Mouse (Mus musculus) mature B cell (primary cell): ENCODE measurements around the gene Ints1.
"Not testable (repeated sequence)": the region's sequence is repeated elsewhere in the genome, so short reads cannot be mapped to it uniquely, and the experiment has no call there.

Source experiments
- in situ Hi-C: fragments of 300-500 bp; cut with MboI; formaldehyde crosslinking; loops from 2 replicates; pipeline ENCODE4 v1.14.3; 2019

The Ints1 gene

DNA sequence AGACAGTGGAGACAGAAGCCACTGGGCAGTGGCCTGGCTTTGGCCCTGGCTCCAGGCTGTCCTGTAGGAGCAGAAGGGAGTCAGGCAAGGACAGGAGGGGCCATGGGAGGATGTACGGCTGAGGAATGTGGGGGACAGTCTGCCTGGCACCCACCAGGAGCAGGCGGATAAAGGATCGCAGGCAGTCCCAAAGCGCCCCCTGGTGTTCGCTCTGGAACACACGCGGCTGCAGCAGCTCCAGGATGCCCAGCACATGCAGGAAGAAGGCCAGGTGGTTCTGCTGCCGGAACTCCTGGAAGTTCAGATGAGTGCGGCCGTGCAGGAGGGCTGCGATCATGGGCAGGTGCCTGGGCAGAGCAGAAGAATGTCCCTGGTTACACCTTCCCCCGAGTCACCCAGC lies 20.7 kb downstream of the Ints1 start:
- in situ Hi-C loops = no loop called here

DNA sequence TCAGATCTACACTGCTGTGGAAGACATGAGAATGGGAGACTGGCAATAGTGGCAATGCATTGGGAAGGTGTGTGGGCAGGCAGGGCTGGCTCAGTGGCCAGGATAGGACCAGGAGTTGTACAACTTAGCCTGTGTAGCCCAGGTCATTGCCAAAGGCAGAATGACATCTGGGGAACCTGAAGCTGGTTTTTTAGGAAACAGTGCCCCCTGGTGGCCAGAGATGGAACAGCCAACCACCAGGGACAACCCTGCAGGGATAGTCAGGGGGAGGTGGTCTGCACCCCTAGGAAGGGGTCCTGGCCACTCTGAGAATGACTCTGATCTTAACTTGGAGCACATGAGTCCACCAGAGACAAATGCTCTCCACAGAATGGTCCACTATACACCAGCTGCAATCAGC lies 24.9 kb downstream of the Ints1 start:
- in situ Hi-C loops = no loop called here

DNA sequence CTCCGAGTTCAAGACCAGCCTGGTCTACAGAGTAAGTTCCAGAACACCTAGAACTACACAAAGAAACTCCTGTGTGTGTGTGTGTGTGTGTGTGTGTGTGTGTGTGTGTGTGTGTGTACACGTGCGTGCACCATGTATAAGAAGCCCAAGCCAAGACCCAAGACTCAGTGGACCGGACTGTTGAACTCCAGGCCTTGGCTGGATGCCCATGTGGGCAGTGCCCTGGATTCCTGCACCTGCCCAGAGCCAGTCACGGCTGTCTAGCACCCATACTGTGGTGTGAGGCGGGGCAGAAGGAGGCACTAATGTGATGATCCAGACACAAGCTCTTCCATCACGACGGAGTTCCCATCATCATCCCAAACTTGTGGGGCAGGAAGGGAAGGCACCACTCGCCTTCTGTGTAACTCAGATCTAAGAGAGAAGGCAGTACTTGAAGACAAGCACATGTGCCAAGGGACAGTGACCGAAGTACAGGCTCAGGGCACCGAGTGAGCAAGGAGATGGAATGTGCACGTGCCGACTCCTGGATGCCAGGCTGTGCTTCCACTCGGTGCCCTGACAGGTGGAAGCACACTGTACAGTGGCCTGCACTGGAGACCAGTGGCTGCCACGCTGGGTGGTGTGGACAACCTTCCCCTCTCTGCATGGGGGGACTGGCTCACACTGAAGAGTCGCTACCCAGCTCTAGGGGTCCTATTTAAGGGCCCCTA lies 25.9 kb downstream of the Ints1 start:
- in situ Hi-C loops = no loop called here

DNA sequence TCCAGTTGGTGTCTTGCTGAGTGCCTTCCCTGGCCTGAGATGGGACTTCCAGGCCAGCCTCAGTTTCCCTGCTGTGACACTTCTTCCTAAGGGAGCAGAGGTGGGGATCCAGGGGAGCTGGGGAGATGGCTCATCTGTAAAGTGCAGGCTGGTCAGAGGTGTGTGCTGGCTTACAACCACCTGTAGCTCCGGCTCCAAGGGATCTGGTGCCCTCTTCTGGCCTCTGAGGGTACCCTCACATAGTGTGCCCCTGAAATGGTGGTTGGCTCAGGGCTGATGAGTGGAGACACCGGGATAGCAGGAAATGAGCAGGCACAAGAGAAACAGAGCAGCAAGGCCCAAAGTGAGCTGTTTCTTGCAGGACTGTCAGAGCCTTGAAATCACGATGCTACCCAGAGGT lies 29.7 kb downstream of the Ints1 start:
- in situ Hi-C loops = no loop called here

DNA sequence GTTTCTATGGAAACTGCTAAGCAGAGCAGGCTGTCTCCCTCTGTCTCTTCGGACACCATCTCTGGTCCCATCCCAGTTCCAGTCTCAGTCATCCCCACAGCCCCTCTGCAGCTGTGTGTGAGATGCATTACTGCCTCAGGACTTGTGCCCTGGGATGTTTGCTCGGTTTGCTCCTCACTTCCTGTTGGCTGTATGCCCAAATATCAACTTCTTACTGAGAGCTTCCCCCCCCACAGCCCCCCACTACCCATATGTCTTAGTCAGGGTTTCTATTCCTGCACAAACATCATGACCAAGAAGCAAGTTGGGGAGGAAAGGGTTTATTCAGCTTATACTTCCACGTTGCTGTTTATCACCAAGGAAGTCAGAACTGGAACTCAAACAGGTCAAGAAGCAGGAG lies 32.8 kb downstream of the Ints1 start:
- in situ Hi-C loops = not testable (repeated sequence)

DNA sequence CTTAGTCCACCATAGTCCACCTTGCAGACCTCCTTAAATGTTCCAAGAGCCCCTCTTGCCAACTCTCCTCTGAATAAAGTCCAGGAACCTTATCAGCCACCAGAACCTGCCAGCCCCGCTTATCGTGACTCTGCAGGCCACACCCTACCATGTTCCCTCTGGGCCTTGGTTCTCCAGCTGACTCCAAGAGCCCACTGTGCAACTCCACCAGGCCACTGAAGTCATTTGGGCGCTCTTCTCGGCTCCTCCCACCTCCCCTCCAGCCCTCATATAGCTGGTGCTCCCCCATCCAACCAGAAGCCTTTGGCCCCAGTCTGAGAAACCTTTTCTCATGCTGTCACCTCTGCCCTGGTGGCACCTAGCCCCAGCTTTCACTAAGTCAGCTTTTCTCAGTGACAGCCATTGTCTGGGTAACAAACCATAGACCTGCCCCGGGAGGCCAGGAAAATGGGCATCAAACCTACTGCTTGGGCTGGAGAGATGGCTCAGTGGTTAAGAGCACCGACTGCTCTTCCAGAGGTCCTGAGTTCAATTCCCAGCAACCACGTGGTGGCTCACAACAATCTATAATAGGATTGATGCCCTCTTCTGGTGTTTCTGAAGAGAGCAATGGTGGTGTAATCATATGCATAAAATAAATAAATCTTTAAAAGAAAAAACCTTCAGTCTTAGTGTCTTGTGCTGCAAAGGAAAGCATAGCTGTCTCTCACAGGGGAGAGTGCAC lies 36.7 kb downstream of the Ints1 start:
- in situ Hi-C loops = no loop called here

DNA sequence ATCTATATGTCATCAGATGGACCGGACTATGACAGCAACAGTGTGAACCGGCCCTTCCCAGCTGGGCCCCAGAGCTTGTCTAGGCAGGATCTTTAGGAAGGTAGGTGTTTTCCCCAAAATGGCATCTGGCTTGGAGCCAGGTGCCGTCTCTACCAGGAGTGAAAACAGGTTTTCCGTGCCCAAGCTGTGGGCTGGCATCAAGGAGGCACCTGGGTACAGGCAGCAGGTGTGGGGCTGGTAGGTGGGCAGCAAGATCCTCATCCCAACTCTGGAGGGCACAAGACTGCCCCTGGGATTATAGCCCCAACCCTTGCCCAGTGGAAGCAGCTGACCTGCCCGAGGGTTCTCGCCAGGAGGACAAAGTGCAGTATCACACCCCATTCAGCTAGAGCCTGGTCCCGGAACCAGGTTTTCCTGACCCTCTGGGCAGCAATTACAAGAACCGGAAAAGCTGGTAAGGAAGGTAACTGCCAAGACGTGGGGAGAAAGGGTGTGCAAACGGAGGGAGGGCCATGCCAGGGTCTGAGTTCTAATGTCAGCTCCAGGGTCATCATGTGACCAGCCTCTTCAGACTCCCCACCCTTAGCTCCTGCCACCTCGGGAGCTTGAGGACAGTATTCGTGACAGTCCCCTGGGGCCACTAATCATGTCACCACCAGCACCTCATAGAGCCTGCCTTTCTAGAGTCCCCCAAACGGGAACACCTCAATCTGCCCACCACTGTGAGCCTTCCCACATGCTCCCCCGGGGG lies 37.5 kb downstream of the Ints1 start:
- in situ Hi-C loops = no loop called here

DNA sequence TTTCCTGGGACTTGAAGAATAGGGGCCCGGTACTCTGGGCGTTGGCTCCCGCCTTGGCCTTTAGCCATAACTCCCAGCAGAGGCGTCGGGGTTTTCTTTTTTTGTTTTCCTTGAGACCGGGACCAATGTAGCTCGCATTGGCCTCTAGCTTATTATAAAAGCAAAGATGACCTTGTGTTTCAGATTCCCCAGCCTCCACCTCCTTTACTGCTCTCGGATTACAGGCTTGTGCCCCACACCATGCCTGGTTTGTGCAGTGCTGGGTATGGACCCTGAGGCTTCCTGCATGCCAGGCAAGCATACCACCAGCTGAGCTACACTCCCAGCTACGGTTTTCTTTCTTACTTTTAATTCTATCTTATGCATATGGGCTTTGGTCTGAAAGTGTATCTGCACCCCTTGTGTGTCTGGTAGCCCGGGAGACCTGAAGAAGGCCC lies 39.0 kb downstream of the Ints1 start:
- in situ Hi-C loops = no loop called here

DNA sequence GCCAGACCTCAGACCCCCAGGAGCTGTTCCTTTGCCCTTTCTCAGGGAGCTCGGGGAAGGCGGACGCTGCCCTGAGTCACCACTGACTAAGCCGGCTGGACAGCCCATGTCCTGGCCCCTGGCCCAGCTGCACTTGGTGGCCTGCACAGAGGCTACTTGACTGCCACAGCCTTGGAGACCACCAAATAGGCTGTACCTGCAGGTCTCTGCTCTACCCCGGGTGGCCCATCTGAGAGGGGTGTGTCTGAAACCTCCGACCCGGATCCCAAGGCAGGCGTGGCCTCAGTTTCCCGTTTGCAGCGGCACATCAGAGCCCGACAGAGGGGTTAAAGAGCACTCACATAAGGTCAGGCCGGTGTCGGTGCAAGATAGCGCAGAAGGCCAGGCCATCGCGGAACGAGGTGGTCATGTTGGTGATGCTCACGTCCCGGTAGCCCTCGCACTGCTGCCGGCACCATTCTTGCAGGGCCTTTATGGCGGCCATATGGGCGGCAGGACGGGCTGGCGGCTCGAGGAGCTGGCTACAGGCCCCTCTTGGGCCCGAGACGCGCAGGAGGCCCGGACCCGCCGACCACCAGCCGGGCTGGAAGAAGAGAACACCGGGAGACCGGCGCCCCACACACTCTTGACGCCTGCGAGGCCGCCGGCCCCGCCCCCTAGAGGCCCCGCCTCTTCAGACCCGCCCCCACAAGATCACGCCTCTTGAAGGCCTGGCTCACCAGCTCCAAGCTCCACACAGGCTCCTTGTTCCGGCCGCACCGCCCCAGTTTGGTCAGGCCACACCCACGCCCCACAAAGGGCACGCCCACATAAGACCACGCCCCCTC lies 39.6 kb downstream of the Ints1 start, which contains the start of gene Micall2:
TSS of gene Micall2 (minus strand) at position 660 of the 827 bp plus-strand sequence.
- in situ Hi-C loops = no loop called here

DNA sequence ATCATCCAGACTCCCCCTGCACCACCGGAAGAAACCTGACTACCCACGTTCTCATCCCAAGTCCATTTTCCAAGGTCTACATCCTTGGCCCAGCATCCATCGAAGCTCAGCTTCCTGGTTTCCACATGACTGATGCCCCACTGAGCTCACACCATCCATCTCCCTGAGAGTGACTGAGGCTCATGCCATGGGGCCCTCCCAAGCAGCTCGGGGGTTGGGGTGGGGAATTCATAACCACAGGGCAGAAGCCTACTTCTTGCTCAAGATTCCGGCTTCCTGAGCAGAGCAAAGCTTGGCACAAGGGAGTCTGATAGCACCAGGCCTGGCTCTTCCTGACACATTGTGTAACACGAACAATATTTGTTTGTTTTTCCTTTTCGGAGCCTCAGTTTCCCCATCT lies 40.7 kb downstream of the Ints1 start:
- in situ Hi-C loops = no loop called here

DNA sequence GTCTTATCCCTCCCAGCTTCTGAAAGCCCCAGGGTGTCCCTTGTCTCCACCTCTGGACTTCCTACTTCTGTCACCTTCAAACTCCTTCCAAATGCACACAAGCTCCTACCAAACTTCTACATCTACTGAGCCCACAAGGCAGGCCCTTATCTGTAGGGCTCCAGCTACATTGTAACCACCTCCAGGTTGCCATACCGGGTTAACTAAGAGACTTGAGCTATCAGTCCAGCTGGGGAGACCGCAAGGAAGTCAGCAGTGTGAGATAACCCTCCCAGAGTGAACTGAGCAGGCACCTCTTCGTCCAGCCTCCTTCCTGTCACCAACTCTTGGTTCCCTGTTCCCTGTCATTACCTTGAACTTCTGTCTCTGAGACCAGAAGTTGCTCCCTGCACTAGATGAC lies 41.5 kb downstream of the Ints1 start:
- in situ Hi-C loops = no loop called here

DNA sequence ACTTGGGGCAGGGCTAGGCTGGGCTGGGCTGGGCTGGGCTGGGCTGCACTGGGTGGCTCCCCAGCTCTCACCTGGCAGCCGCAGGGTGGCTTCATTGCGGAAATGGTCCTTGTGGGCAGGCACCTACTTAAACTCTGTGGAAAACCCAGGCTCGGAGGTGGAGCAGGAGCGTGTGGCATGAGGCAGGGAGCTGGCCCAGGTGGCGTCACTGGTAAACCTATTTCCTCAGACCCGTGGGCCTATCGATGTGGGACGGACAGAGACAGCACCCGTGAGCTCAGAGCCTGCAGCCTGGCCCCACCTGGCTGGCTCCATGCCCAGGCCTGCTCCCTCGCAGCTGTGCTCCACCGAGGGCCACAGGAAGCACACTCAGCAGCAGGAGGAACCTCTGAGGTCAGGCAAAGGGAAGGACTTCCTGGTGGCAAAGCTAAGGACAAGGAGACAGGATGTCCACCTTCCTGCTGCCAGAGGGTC lies 42.8 kb downstream of the Ints1 start:
- in situ Hi-C loops = no loop called here

DNA sequence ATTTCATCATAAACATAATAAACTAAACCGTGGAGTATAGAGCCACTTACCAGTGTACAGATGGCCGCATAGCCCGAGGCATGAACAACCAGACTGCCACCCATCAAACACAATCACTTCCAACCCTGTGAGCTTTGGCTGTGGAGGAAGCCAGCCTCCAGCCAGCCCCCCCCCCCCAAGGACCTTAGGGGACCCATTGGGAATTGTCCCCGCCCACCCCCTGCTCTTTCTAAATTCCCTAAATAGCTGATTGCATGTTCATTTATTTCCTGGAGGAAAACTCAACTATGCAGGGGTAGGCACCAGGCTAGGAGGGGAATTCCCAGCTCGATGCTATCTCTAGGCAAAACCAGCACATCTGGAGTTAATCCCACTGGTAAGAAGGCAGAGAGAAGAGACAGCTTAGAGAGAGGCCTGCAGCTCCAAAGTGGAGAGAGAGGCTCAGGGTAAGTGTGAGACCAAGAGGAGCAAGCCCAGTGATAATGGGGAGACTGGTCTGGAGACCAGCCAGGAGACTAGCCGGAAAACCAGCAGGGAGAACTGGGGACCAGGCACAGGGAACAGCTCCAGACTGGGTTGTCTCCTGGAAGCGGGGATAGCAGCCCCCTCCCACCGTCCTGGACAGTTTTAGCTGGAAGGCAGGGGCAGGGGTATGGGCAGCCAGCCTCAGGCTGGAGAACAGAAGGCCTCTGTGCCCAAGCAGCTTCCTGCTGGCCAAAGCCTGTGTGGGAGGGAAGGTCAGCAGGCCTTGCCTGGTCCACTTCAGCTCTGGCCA lies 44.6 kb downstream of the Ints1 start:
- in situ Hi-C loops = no loop called here

DNA sequence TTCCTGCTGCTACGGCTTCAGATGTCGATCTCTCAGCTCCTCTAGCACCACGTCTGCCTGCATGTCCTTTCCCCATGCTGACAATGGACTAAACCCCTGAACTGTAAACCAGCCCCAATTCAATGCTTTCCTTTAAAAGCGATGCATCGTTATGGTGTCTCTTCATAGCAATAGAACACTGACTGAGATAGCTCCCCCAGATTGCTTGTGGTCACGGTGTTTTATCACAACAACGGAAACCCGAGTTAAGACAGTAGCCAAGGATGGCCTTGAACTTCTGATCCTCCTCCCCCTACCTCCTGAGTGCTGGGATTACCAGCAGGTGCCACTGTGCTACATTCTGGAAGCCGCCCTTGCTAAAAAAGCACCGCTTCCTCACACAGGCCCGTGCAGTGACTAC lies 48.2 kb downstream of the Ints1 start:
- in situ Hi-C loops = no loop called here

DNA sequence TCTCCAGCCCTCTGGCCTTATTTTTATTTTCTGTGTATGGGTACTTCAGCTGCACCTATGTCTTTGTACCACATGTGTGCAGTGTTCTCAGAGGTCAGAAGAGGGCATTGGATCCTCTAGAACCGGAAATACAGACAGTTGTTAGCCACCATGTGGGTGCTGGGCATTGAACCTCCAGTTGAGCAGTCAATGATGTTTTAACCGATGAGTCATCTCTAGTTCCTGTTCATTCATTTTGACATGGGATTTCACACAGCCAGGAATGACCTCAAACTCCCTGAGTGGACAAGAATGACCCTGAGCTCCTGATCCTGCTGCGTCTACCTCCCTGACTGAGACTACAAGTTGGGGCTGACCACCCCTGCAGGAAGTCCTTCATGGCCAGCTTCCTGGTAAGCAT lies 49.3 kb downstream of the Ints1 start:
- in situ Hi-C loops = no loop called here

DNA sequence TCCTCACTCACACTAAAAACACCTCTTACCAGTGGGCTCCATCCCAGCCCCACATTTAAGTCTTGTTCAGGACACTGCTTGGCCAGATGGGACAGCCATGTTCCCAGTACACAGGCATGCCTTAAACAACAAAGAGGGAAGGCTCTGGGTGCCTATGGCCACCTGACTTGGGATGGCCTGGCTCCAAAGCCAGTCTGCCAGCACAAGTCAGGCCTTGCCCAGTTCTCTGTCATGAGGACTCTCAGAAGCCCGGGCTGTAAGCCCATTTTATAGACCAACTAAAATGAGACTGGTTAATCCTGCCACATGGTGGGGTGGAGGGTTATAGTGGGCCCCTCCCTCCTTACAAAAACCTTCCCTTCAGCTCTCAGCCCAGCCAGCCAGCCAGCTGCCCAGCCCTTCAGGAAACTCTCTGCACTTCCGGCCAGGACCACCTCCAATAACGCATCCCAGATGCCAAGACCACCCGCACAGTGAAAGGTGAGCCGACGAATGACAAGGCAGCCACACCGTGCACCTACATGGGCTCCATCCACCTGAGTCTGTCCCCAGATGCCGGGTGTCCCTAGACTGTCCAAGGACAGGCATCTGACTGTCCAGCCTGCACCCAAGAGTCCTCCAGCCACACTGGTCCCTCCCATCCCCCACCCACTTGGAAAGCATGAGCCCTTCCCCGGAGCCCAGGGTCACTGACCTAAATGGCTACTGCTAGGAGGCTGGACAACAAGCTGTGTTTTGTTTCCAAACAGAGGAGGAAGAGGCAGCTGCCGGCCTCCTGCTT lies 50.9 kb downstream of the Ints1 start:
- in situ Hi-C loops = no loop called here

DNA sequence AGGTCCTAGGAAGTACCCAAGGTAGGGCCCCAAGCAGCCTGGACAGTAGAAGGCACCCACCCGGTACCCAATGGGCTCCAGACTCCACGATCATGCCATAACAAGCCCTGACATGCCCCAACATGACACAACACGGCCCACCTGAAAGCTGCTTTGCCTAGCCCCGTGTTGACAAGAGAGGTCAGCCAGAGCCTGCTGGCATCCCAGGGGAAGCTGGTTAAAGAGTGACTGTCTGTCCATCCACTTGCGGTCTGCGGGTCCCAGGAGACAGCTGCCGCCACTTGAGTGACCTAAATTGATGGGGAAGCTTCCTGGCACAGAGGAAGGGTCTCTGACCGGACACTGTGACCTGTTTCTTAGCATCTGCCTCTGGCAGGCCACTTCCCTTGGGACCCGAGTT lies 52.4 kb downstream of the Ints1 start:
- in situ Hi-C loops = no loop called here

DNA sequence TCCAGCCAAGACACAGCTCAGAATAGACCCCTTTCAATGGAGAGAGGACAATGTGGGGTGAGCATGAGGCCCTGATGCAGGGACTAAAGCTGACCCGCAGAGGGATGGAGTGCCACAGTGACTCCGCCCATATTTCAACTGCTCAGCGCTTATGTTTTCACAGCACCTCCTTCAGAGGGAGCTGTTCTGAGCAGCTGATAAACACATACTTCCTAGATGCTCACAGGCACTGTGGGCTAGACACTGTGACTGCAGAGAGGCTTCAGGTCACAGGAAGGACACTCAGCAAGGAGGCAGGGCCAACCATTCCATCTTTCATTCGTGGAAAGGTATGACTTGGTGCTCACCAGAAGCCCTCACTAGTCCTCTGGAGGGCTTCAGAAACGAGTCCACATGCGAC lies 52.8 kb downstream of the Ints1 start:
- in situ Hi-C loops = no loop called here

DNA sequence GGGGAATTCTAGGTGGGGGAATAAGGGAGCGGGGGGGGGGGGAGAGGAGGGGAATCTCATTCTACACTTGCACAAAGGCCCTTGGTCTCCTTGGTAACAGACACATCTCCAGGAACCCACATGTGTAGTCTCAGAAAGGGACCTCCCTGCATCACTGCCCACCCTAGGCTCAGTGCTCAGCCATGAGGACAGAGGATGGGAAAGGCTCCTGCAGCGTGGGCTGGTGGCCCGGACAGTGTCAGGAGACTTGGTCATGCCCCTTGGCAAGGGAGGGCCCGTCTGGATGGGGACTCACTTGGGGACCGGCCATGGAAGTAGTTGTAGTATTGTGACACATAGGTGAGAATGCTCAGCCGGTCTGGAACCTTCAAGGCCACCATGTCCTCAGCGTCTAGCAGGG lies 56.5 kb downstream of the Ints1 start:
- in situ Hi-C loops = no loop called here

DNA sequence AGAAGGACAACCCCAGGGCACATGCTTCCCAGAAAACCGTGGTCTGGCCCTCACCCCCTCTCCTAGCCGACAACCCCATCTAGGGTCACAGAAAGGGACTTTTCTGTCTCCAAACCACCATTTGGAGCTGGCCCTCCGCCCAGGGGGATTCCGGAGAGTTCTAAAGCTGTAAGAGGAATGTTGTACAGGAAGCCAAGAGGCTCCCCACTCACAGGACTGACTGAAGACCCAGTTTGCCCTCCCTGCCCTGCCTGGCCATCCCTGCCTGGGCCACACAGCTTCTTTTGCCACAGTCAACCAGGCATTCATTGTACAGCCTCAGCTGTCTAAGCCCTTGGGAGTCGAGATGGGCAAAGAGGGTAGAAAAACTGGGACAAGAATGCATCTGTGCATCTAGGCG lies 56.9 kb downstream of the Ints1 start:
- in situ Hi-C loops = no loop called here
